Mouse (Mus musculus) cerebellum, adult 8-10 months (tissue): ENCODE measurements around the gene Cnpy1.

Experiments
- DNase-seq: peaks from one replicate; pipeline ENCODE4 v3.0.0; 2022

The Cnpy1 gene

DNA sequence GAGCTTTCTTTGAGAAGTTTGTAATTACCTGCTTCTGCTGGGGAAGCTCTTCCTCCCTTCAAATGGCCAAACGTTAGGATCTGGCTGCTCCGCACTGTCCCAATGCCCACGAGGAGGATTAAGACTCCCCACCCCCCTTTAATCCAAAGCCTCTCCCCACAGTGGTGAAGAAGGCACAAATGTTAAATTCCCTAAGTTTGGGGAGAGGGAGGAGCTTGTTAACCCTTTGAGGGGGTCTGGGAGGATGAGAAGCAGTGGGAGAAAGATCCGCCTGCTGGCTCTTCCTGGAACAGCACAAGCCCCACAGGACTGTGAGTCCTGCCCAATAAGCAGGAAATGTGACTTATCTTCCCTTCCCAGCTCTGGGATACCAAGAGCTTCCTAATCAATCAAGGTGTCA lies 7.5 kb downstream of the Cnpy1 start:
- DNase-seq = peak; percentile 69

DNA sequence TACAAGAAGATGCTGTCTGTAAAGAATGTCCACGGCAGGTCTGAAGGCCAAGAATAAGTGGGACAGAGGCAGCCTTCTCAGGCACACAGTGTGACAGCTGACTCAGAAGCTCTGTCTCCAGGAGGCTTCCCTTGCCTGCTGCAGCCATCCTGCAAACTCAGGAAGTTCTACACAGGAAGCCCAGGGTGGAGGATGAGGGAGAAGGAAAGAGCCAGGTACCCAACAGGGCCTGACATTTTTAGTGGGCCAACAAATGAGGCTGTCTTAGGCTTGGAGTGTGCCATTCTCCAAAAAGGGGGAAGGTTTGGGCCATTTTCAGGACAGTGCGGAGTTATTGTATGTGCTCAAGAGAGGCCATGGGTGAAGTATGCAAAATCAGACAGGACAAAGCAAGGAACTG lies 7.9 kb downstream of the Cnpy1 start:
- DNase-seq = peak; percentile 84

DNA sequence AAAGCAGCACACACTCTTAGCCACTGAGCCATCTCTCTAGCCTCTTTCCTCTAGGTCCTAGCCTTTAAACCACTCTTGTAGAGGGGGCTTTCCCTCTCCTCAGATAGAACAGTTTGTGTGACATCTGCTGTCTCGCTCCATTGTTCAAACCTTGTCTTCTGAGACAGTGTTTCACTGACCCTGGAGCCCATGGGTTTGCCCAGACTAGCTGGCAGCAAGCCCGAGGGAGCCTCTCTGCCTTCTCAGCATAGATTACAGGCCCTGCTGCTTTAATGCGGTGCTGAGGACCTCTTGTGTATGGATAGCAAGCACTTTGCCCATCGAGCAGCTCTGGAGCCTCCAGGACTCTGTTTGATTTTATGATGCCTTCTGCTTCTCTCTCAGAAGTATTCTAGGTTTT lies 8.6 kb downstream of the Cnpy1 start:
- DNase-seq = peak; percentile 85

DNA sequence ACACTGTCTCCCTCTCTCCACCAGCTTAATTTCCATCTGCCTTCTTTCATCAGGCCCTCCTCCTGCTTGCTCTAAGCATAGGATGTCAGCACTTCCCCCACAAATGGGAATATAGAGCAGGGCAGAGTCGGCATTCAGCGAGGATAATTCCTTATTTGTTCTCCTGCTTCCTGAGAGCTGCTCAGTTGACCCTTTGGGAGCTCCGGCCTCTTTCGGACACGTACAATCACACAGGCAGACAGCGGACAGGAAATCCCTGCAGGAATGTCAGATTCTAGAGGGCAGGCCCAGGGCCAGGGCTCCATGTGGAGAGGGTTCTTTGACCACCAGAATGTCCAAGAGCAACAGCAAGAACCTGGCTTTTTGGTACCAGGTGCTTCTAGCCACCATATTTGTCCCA lies 9.5 kb downstream of the Cnpy1 start:
- peak; percentile 54 for DNase-seq

DNA sequence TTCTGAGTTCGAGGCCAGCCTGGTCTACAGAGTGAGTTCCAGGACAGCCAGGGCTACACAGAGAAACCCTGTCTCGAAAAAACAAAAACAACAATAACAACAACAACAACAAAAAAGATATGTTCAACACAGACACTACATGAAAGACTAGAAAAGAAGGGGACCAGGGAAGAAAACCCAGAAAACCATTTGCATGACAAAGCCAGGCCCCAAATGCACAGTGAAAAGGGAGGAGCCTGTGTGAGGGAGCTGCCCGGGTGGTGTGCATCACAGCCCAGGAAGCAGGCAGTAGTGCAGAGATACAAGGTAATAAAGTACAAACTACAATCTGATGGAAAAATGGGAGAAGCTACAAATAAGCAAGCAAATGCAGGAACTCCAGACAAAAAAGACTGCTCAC lies 13.5 kb downstream of the Cnpy1 start:
- no peak for DNase-seq

DNA sequence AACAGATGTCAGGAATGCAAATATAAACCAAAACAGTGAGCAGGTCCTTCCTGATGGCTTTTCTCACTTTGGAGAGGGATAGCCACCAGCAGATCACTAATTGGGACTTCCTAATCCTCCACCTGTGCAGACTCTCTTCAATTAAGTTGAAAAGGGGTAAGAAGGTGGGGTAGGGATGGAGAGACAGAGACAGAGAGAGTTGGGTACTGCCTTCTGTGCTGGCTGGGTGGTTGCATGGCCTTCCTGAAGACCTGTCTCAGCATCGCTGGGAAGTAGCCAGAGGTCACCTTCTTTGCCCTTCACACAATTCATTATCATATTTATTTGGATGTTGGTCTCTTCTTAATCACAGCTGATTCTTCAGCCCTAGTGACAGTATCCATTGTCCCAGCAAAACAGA lies 26.0 kb downstream of the Cnpy1 start:
- no peak for DNase-seq

DNA sequence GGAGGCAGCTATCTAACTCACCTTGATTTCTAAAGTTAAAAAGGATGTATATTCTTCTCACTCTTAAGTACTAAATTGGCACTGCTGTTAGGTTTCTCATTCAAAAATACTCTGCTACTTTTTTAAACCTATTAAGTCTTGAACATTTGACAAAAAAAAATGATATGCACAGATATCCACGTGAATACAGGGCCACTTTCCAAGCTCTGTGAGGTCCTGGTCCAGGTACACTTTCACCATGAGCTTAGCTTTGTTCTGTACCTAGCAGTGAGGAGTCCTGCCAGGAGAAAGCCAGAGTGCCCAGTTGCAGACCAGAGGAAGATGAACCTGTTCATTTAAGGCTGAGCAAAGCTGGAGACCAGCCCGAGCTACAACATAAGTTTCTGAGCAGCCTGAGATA lies 32.2 kb downstream of the Cnpy1 start:
- DNase-seq = no peak

DNA sequence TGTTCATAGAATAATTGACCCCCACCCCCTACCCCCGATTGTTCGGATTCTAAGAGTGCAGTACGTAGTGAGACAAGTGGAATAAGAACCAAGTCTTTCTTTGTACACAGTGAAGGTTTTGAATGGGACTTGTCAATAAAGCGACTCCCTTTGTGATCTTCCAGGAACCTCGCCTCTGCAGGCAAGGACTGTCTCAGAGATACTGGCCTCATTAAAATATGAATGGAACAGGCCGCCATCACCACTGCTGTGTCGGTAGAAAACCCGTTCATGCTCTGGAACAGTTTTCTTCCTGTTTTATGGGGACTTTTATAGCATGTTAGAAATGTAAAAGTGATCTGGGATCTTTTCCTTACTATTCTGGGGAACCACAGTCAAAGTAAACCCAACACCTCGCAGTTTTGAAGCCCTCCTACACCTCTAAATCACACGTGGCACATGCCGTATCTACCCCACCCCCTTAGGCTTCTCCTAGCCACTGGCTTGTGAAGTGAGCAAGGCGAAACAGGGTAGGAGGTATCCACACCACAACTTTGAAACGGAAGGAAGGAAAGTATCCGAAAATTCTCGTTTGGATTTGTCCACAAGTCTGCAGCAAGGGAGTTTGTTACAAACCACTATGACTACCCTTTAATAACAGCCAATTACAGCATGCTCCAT lies 33.8 kb downstream of the Cnpy1 start:
- no peak for DNase-seq

DNA sequence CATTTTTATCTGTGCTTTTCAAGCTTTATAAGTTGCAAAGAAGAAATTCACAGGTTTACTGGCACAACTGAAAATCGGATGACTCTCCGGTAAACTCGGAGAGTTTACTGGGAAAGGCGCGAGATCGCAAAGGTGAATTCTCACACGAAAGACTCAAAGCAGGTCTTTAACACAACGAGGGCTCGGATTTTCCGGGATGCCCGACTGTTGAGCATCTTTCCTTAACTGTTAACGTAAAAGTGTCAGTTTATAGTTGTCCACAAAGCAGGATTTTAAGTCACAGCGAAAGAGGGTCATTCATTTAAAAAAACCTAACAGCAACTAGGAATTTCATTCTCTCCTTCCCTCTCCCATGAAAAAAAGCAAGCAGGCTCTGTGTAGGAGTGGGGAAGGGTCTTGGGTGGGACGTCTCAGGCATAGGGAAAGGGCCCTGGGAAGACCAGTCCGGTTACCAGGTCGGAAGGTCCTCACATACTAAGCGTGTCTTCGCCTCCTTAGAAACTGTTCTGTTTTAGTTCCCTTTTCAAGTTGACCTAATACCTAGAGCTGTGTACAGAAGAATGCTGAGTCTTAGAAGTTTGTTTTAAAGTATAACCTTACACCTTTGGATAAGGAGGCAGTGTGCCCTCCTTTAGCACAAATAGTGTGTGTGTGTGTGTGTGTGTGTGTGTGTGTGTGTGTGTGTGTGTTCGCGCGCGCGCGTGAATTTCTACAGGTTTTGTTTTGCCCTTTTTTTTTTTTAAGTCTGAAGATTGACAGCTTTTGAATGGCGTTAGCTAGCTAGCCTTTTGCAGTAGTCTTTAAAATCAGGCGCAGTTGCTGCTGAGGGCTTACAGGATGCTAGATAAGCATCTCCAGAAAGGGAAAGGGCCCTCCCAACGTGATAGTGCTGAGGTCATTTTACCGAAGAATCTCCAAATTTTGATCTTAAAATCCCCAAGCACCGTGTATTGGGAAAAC lies 34.7 kb downstream of the Cnpy1 start:
- no peak for DNase-seq

DNA sequence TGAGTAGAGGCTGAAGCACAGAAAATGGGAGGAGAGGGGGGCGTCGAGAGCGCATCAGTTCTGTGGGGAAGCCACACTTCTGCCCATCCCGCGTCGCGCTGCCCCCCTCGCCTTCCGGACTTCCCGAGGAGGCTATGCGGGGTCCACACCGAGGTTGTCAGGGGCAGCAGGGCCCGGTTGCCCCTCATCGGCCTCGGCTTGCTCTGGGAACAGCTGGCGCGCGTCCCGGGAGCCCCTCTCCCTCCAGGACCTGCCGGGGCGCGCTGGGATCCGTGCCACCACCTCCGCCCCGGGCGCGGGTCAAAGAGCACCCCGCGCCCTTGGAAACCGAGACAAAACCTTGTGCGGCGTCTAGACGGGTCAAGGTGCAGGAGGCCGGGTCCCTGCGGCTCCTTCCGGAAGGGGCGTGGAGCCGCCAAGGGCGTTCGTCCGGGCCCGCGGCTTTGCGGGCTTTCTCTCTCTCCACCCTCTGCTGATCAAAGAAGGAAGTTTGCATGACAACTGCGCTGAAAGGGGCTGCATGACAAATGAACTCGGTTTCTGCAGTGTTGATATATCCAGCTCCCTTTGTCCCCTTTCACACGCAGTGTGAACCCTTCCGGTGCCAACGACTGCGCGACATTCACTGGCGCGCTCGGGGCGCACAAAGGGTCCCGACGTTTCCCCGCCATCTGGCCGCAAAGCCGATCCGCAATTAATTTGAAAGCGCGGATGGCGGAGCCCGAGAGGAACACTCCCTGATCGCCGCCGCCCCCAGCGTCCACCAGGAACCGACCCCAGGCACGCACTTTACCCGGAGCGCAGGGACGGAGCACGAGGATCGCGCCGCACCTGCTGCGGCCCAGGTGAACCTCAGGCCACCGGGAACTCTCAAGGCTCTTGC lies 35.8 kb downstream of the Cnpy1 start:
- peak; percentile 74 for DNase-seq

DNA sequence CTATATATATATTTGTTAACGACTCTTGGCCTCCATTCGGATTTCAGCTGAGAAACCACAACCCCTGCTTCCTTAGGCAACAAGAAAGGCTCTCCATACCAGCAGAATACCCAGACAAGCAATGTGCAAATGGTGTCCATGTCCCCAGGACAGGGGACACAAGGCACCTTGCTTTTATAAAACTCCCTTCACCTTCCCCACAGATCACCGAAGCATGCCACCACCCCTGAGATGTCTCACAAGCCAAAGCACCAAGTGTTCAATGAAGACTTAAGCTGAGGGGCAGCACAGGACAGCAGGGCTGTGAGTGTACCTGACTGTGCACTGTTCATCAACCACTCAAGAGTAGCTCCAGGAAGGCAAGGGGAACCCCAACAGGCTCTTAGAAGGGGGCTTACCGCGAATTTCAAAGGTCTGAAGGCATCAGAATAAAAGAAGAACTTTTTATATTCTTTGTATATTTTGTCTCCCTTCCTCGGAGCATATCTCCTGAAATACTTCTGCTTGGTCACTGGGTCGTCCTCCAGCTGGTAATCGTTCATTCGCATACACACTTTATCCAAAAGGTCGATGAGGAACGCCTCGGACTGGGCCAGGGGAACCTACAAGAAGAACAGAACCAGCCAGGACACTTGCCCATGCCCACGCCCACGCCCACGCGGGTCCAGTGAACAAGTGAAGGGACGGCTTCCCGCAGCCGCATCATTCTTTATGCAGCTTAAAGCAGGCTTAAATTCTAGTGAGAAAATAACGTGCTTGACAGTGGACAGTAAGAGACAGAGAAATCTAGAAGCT lies 36.7 kb downstream of the Cnpy1 start:
- peak; percentile 48 for DNase-seq

DNA sequence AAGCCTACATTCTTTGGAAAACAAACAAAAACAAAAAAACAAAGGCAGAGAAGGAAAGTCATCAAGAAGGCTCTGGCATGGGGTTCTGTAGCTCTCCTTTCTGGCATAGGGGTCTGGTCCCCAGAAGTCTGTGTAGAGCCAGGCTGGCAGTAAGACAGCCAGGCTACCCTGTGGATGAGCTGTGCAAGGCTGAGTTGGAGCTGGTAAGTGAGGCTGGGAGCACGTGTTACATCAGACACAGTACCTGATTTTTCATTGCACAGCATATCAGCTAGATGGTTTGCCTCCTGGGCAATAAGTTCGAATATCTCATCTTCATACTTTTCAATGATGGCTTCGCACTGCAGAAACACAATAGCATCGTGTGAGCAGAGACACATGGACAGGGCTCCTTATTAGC lies 38.6 kb downstream of the Cnpy1 start:
- DNase-seq = no peak

DNA sequence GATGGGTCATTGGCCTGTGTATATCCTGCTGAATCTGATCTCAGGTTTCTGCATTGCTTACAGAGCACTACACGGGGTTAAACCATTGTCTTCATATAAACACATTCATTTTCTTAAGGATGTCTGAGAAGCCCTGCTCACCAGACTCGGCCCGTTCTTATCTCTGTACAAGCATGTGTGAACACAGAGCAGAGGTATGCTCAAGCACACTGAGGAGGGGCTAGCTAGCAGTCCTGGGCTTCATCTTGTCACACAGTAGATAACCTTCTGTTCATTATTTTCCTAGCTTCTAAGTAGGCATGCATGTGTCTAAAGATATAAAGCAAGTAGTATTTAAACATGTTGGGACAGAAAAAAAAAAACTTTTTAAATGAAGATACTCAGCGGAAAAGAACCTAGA lies 39.2 kb downstream of the Cnpy1 start:
- DNase-seq = no peak

DNA sequence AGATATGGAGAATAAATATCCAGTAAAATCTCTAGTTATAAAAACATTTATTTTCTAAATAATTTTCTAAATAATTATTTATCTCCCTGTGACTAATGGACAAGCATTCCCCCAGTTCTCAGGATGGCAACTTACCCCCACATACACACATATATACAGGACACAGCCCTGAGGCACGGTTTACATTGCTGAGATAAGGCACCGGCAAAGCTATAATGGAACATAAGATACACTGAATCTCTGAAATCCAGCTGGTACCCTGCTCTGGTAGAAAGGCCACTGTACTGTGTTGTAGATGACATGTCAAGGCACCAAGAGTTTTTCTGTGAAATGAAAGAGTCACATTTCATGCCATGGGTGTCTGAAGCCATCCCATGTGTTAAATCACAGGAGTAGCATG lies 40.9 kb downstream of the Cnpy1 start:
- DNase-seq = no peak

DNA sequence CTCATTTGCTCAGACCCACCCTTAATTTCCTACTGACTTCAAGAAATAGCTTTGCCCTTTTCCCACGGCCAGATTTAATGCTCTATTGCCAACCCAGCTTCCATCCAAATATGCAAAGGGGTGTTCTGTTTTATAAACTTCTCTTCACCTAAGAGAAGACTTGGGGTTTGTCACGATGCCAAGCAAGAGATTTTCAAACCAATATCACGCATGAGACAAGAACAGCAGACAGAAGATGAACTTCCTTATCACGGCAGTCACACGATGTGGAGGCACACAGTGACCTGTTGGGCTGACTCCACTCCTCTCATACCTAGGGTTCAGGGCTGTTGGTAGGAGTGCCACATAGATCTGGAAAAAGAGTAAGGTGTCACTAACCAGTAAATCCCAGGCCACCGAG lies 42.5 kb downstream of the Cnpy1 start:
- no peak for DNase-seq

DNA sequence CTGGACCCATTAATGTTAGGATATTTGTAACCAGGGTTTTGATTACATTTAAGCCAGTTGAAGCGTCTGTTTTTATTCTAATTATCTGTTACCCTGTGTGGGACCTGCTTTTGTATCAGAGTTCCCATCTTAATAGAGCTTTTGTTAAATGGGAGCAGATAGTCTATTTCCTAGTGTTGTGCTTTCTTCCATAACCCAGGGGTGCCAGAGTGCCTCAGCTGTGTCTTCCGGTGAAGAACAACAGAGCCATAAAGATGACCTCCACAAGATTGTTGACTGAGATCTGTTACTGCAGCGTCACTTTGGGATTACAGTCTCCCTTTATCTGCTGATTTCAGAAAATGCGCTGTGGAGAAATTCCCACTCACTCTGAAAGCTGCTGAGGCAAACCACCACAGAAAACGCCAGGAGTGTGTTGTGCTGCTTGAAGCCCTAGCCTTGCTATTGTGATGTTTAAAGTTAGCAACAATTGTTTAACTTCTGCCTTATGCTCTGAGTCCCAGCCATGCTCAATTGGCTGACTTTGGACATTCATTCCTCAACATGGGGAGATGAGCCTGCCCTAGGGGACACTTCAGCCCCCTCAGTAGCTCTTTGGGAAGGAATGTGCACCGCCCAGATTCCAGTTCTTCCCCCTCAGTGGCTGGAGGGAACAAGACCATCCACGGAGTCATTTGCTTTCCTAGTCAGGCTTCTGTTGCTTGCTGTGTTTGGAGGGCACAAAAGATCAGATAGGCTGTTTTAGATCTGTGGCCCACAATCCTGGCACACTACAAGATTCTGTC lies 46.3 kb downstream of the Cnpy1 start:
- no peak for DNase-seq

DNA sequence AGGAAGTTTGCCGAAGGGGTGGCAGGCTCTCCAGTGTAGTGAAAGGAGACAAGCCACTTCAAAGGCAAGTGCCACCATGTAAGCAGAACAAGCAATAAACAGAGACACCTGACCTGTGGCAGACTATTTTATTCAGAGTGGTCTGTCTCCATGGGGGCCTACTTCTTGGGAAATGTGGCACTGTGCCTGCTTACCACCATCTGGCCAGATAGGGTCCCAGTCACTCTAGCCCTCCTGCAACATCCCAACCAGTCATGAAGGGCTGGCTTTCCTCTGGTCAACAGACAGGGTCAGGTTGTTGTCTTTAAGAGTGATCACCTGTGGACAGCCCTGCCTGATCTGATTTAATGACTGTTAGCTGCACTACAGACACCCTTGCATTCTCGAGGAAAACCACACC lies 50.1 kb downstream of the Cnpy1 start:
- no peak for DNase-seq

DNA sequence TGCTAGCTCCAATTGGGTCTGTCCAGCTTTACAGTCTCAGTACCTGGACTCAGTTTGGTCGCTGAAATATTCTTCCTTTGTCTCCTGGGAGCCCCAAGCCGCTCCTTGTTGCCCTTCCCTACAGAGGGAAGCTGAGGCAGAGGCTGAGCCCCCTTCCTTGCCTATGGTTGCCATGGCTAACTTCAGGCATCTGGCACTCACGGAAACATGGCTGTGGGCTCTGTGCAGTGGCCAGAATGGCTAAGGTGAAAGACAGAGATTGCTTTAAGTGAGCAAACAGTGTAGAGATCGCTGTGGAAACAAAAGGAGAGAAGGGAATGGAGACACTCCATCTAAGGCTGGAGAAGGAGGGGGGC lies 53.5 kb downstream of the Cnpy1 start:
- no peak for DNase-seq

DNA sequence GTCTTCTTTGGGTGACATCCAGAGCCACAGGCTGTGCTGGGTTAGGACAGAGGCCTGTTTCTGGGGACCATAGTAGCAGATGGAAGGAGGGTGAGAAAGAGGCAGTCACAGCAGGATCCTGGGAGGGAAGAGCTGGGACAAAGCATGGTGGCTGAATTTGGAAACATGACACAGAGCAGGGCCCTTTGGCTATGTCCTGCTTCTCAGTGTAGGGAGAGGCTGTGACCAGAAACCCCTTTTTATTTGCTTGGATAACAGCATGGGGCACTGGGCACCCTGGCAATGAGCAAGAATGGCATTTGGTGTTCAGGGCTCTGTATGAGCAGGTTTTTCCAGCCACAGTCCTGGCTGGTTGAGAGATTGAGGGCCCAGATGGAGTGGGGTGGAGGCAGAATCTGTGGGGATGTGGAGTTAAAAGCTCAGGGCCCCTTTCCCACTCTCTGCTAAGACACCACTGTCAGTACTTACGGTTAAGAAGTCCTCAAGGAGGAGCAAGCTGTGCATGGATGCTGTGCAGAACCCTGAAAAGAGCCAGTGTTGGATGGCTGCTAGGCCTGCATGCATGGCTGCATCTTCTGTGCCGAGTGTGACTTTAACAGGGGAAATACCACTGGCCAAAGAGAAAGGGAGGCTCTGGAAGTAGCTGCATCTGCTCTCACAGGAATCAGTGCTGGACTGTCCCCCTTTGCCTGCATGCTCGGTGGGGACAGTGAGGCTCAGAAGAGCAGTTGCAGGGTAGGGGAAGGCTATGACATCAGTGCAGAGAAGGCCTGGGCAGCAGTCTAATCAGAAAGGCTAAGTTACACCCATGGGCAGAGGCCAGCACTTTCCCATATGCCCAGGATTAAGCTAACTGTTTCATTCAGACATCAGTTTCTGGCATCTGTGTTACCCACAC lies 54.2 kb downstream of the Cnpy1 start:
- peak; percentile 78 for DNase-seq

DNA sequence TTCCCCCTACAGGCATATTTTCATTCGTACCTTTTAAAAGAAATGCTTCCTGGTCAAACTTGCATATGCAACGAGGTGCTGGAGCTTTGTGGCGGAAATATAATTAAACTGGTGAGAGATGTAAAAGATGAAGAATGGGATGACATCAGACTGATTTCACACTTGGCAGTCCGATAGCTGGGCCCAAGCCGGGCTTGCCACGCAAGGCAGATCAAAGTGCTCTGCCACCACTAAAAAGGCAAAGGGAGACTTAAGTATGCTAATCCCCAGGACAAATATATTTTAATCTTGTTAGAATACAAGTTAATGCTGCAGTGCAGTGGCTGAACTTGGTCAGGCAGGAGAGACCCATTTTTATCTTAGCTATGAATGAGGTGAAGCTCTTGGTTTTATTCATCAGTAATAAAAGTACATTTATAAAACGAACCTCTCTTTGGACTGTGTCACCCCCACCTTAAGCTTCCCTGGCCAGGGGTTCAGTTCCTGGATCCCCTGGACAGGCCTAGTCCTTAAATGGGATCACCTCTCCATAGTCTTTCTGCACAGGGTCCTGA lies 66.3 kb downstream of the Cnpy1 start:
- no peak for DNase-seq
